Mouse (Mus musculus) retina, embryonic 14.5 days (tissue): Measurements from ENCODE around the gene Tigit.

ENCODE experiments used
- DNase-seq: peaks from one replicate; pipeline ENCODE4 v3.0.0-alpha.2; 2015; ENCODE audit warnings: low spot score

Gene Tigit

DNA sequence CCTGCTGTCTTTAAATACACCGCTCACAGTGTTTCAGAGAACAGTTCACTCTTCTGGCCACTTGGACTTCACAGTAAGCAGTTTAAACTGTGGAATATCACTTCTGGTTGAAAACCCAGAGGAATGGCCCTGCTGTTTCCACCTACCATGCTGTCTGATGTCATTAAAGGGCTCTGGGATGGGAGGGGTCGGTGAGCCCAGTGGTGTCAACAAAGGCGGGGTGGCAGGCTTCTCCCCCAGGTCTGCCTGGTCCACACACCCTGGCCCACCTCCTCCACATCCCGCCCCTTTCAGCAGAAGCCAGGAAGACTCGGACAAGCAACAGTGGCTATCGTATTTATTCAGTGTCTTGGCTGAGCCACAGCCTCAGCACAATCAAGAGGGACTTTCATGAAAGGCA lies 44.7 kb downstream of the Tigit start:
- DNase-seq: no peak

DNA sequence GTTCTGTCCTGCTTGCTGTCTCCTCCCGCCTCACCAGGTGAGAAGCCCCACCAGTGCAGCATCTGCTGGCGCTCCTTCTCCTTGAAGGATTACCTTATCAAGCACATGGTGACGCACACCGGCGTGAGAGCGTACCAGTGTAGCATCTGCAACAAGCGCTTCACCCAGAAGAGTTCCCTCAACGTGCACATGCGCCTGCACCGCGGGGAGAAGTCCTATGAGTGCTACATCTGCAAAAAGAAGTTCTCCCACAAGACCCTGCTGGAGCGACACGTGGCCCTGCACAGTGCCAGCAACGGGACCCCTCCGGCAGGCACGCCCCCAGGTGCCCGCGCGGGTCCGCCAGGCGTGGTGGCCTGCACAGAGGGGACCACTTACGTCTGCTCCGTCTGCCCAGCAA lies 45.7 kb downstream of the Tigit start:
- no peak for DNase-seq

- DNase-seq: no peak
Measured at GRCm38 (mm10) chr16:43617346-43617745, 46.6 kb downstream of the Tigit start.

DNA sequence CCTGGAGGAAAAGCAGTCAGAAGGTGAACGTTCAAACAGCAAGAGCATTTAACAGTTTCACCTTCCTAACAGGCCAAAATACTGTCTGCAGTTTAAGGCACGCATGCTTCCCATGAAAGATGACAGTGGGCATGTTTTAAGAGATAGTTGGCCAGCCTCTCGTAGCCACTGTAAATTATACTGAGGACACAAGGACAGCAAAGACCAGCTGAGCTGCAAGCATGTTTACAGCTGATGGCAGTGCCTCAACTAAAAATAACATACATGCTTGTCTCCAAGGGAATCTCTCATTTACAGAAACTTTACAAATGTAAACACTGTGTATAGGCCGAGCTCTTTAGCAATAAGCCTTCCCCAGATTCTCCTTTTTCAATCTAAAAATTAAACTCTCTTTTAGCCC lies 47.6 kb downstream of the Tigit start:
- DNase-seq: no peak

DNA sequence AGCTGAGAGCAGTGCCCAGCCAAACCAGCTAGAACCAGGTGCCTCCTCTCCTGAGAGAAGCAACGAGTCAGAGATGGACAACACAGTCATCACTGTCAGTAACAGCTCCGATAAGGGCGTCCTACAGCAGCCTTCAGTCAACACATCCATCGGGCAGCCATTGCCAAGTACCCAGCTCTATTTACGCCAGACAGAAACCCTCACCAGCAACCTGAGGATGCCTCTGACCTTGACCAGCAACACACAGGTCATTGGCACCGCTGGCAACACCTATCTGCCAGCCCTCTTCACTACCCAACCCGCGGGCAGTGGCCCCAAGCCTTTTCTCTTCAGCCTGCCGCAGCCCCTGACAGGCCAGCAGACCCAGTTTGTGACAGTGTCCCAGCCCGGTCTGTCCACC lies 53.6 kb downstream of the Tigit start:
- no peak for DNase-seq

GRCm38 (mm10) chr16:43608066-43608465 lies 55.9 kb downstream of the Tigit start:
- DNase-seq: no peak

- no peak for DNase-seq
Measured at GRCm38 (mm10) chr16:43607086-43607485, 56.9 kb downstream of the Tigit start.

DNA sequence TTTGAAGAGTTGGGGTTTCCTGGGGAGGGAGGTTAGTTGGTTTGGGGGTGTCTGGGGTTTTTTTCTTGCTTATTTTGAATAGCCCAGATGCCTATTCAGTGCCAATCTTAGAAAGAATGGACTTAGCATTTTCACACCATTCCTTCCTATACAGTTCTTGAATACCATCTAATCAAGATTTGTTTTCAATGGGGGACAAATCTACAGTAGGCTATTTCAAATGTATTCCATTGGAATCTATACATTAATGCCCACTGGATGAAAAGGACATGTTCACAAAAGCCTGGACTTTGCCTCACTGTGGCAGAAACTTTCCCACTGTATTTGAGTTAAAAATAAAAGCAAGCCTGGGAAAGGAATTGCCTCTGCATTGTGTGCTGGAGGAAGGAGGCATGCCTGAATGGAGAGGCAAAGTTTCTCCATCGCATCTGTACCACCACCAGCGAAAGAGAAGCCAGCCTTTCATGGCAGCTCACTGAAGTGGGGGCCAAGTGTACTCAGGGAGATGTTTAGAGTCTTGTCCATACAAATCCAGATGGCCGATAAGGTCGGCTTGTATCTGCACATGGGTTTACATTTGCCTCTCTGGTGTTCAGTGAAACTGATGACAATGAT lies 59.4 kb downstream of the Tigit start:
- DNase-seq: no peak

DNA sequence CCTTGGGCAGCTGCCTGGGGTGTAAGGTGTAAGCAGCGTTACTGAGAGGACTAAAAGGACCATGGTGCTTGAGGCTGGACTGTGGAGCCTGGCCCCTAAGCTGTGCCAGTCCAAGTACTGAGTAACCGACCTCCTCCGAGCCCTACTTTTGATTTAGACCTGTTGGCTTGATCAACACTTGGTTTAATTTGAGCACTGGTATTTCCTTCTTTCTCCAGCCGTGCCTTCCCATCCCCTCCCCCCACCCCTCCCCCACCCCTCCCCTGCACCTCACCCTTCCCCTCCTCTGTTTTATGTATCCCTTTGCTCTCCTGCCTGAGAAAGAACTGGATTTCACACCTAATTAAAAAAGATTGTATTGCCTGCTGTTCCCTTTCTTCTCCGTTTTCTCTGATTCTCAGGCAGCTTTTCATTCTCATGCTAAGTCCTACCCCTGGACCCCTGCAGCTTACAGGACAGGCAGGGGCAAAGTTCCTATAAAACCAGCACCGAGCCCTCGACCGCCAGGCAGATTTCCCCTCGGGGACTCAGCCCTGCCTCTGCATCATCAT lies 60.3 kb downstream of the Tigit start:
- DNase-seq: peak; percentile 37

DNA sequence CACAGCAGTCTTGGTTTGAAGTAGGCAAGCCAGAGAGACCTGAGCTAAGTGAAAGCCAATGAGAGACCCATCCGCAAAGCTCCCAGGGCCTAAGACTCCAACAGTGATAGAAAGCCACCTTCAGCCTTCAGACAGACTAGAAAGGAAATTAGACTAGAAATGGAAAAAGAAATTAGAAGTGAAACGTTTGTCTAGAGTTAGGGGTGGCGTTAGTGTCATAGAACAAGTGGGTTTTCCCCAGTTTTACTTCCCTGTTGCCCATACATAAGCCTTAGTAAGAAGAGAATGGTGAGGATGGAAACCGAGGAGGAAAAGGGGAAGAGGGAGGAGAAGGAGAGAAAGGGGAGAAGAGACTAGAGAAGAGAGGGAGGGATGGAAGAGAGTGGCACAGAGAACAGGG lies 61.4 kb downstream of the Tigit start:
- no peak for DNase-seq

GRCm38 (mm10) chr16:43599707-43600106 lies 64.2 kb downstream of the Tigit start:
- DNase-seq: no peak
